Mouse (Mus musculus): ENCODE measurements around the gene Ap4e1. TPM values are rescaled to one million over a fixed set of nuclear protein-coding genes. Genes with fewer than 3 reads are reported as not detected.
"Not testable (repeated sequence)": the region's sequence is repeated elsewhere in the genome, so short reads cannot be mapped to it uniquely, and the experiment has no call there.

Gene Ap4e1
- polyA plus RNA-seq, 1 experiment from 2014 or later: 10.4 TPM

DNA sequence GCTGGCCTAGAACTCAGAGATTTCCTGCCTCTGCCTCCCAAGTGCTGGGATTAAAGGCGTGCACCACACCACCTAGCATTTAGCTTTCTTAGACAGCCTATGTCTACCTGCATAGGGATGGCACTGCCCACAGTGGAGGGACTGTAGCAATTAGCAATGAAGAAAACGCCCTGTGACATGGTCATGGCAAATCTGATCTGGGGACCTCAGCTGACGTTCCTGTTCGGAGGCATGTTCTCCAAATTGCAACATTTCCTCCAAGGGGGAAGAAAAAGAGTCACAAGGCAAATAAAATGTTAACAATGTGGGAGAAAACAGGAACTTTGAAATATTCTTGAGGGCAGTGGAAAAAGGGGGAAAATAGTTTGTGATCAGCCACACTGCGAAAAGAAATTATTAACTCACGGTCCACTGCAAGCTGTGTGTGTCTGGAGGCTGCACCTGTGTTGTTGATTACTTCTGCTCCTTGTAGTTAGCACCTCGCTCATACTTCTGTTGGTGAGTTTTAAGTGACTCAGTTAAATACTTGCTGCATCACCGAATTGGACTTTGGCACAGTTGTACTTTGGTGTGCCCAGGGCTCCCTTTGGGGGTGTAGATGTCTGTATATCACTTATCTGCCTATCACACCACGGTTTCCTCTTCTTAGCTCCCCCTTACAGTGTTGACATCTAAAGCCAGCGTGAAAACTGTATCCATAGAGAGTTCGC lies 71.5 kb downstream of the Ap4e1 start:
- no peak overlapping the region for H3K27ac ChIP-seq (replicated peaks)
- ATAC-seq (ENCODE audit: low read depth): no peak
- 92% methylated on average over 11 of the region's 11 CpGs for WGBS

DNA sequence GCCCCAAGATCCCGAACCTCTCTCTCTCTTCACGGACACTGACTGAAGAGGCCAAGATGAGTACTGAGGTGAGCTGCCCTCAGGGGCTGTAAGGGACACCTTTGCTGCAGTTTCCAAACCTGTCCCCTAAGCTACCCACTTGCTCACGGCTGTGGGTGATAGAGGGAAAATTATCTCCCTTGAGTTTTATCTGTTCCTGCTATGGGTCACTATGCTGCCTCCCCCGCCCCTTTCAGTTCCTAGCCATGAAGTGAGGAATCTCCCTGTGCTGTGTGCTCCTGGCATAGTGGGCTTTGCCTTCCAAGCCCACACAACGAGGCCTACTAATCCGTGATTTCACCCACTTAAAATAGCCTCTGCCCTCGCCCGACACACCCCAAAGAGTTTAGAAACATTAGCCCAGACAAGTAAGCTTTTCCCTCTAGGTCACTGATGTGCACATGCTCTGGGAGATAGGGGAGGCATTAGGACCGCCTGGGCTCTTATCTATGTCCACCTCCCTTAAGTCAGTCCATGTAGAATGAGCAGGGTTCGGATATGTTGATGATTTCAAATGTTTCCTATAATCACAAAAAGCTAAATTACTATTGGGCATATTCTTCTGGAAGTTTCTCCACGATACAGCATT lies 72.2 kb downstream of the Ap4e1 start:
- H3K4me1 ChIP-seq (replicated peaks): no peaks in the 10 kb centered on the region
- WGBS: 93% methylated on average over 11 of the region's 11 CpGs
- no peaks in the 10 kb centered on the region for H3K27me3 ChIP-seq
- no peak overlapping the region for H3K4me2 ChIP-seq
- ATAC-seq (ENCODE audit: low read depth): no peak
- no peak overlapping the region for H3K4me3 ChIP-seq
- no peaks in the 10 kb centered on the region for H3K36me3 ChIP-seq
- H3K9ac ChIP-seq: no peak overlapping the region
- no peaks in the 10 kb centered on the region for H3K9me3 ChIP-seq
- H3K27ac ChIP-seq (replicated peaks): no peak overlapping the region

More for the DNA sequence above, 71.5 kb downstream of the Ap4e1 start:
- Histone ChIP-seq H3K4me1 (replicated peaks) (no peaks in the 10 kb centered on the region), H3K36me3 (no peaks in the 10 kb centered on the region), H3K27me3 (no peaks in the 10 kb centered on the region), H3K9ac (no peak overlapping the region), H3K4me2 (no peak overlapping the region), H3K4me3 (no peak overlapping the region), H3K9me3 (no peaks in the 10 kb centered on the region)

DNA sequence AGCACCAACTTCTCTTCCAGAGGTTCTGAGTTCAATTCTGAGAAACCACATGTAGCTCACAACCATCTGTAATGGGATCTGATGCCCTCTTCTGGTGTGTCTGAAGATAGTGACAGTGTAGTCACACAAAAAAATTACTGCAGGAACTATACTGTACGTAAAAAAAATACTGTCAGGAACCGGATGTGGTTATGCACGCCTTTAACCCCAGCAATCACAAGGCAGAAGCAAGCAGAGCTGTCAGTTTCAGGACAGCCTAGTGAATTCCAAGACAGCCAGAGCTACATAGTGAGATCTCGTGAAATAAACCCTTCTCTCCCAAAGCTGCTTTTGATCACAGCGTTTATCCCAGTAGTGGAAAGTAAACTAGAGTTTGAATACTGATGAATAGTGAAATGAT lies 77.7 kb downstream of the Ap4e1 start:
- 92% methylated on average over 5 of the region's 5 CpGs for WGBS
- H3K36me3 ChIP-seq: peaks cover 17% of the 10 kb centered on the region
- H3K27ac ChIP-seq (replicated peaks): no peak overlapping the region
- no peak overlapping the region for H3K9ac ChIP-seq
- no peak overlapping the region for H3K4me3 ChIP-seq
- H3K4me1 ChIP-seq (replicated peaks): no peaks in the 10 kb centered on the region
- ATAC-seq (ENCODE audit: low read depth): no peak
- H3K9me3 ChIP-seq: no peaks in the 10 kb centered on the region
- no peak overlapping the region for H3K4me2 ChIP-seq
- no peaks in the 10 kb centered on the region for H3K27me3 ChIP-seq

DNA sequence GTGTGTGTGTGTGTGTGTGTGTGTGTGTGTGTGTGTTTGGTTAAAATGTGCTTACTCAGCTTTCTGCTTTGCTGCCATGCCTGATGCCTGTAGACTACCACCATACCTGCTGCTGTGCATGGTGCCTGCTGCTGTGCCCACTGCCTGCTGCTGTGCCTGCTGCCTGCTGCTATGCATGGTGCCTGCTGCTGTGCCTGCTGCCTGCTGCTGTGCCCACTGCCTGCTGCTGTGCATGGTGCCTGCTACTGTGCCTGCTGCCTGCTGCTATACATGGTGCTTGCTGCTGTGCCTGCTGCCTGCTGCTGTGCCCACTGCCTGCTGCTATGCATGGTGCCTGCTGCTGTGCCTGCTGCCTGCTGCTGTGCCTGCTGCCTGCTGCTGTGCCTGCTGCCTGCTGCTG lies 81.6 kb downstream of the Ap4e1 start:
- H3K4me2 ChIP-seq; H3K4me1 ChIP-seq (replicated peaks); H3K4me3 ChIP-seq; H3K9ac ChIP-seq; ATAC-seq (ENCODE audit: low read depth); H3K27me3 ChIP-seq; H3K9me3 ChIP-seq; H3K27ac ChIP-seq (replicated peaks): not testable (repeated sequence)
- H3K36me3 ChIP-seq: peaks cover 17% of the 10 kb centered on the region

DNA sequence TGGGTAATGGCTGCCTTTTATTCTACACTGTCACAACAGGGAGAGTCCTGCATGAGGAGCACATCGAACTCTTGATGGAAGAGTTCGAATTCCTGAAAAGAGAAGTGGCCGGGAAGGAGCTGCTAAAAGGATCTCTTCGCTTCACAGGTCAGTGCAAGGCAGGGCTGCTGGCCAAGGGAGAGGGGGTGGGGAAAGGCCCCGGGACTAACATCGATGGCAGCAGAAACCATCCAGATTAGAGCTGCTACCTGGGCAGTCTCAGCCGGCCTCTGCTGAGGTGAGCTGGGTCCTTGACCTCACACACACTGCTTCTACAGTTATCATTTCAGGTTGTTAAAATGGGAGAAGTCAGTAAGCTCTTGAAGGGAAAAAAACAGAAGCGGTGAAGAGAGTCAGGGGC lies 83.5 kb downstream of the Ap4e1 start:
- H3K36me3 ChIP-seq: peaks cover 5% of the 10 kb centered on the region
- 80% methylated on average over 8 of the region's 8 CpGs for WGBS
- H3K4me1 ChIP-seq (replicated peaks): no peaks in the 10 kb centered on the region
- H3K4me3 ChIP-seq: no peak overlapping the region
- no peaks in the 10 kb centered on the region for H3K9me3 ChIP-seq
- H3K9ac ChIP-seq: no peak overlapping the region
- no peak overlapping the region for H3K4me2 ChIP-seq
- ATAC-seq (ENCODE audit: low read depth): no peak
- no peak overlapping the region for H3K27ac ChIP-seq (replicated peaks)
- no peaks in the 10 kb centered on the region for H3K27me3 ChIP-seq

DNA sequence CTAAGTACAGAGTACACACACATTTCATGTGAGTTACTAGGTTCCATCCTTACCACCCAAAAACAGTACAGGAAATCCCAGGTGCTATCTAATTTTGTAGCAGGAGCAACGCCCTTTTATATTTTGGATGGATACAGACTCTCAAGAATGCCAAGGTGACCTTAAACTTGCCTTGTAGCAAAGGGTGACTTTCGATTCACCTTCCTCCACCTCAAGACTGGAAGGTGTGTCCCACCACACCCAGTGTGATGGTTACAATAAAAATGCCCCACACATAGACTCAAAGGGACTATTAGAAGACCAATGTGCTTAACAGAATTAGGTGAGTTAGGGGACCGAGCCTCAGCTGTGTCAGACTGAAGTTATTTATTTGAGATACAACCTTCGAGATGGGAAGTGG lies 100.5 kb downstream of the Ap4e1 start:
- Histone ChIP-seq H3K4me1 (replicated peaks) (no peaks in the 10 kb centered on the region), H3K27ac (replicated peaks) (no peak overlapping the region), H3K27me3 (no peaks in the 10 kb centered on the region), H3K36me3 (peaks cover 68% of the 10 kb centered on the region), H3K4me2 (no peak overlapping the region), H3K9me3 (no peaks in the 10 kb centered on the region), H3K9ac (no peak overlapping the region), H3K4me3 (no peak overlapping the region)
- ATAC-seq (ENCODE audit: low read depth): no peak
- 98% methylated on average over 4 of the region's 4 CpGs for WGBS

Small RNA genes within 50 kb of the gene (microRNA-seq; reads per million reads assigned to microRNA genes)
- not detected for gene Gm24081

Other genes with a start within 250 kb of the Ap4e1 start
- 2.1 and 2.9 TPM in 2 replicates for gene Usp50, start 225.2 kb upstream of the Ap4e1 start, polyA plus RNA-seq (2015; fragmentation: Nextera tagmentation; extraction: Ambion mirVana)
- 30.0 and 36.1 TPM in 2 replicates for gene Trpm7, start 132.5 kb upstream of the Ap4e1 start, polyA plus RNA-seq (2015; fragmentation: Nextera tagmentation; extraction: Ambion mirVana)
- 28.5 and 34.5 TPM in 2 replicates for gene Sppl2a, start 75.5 kb upstream of the Ap4e1 start, polyA plus RNA-seq (2015; fragmentation: Nextera tagmentation; extraction: Ambion mirVana)
- gene Blvra, start 61.9 kb downstream of the Ap4e1 start, polyA plus RNA-seq (2015; fragmentation: Nextera tagmentation; extraction: Ambion mirVana): 32.2 and 33.7 TPM in 2 replicates
- gene Ncaph, start 125.2 kb downstream of the Ap4e1 start, polyA plus RNA-seq (2015; fragmentation: Nextera tagmentation; extraction: Ambion mirVana): 19.8 and 21.2 TPM in 2 replicates
- gene Itpripl1, start 134.7 kb downstream of the Ap4e1 start, polyA plus RNA-seq (2015; fragmentation: Nextera tagmentation; extraction: Ambion mirVana): 15.0 and 16.4 TPM in 2 replicates
- 1.4 and 1.8 TPM in 2 replicates for gene 1810024B03Rik, start 199.6 kb downstream of the Ap4e1 start, polyA plus RNA-seq (2015; fragmentation: Nextera tagmentation; extraction: Ambion mirVana)
- gene Snrnp200, start 199.7 kb downstream of the Ap4e1 start, polyA plus RNA-seq (2015; fragmentation: Nextera tagmentation; extraction: Ambion mirVana): 47.8 and 52.6 TPM in 2 replicates
- gene Ciao1, start 239.1 kb downstream of the Ap4e1 start, polyA plus RNA-seq (2015; fragmentation: Nextera tagmentation; extraction: Ambion mirVana): 59.2 and 65.8 TPM in 2 replicates
- gene Tmem127, start 239.2 kb downstream of the Ap4e1 start, polyA plus RNA-seq (2015; fragmentation: Nextera tagmentation; extraction: Ambion mirVana): 43.7 and 45.4 TPM in 2 replicates

Measured in neural tube, embryonic 13.5 days (tissue).